Mouse (Mus musculus): ENCODE results near the gene Myo1a.
A peak's percentile ranks its signal among the peaks of the same experiment; 100 is the strongest.
"Not testable (repeated sequence)": the region's sequence is repeated elsewhere in the genome, so short reads cannot be mapped to it uniquely, and the experiment has no call there.

Gene Myo1a

DNA sequence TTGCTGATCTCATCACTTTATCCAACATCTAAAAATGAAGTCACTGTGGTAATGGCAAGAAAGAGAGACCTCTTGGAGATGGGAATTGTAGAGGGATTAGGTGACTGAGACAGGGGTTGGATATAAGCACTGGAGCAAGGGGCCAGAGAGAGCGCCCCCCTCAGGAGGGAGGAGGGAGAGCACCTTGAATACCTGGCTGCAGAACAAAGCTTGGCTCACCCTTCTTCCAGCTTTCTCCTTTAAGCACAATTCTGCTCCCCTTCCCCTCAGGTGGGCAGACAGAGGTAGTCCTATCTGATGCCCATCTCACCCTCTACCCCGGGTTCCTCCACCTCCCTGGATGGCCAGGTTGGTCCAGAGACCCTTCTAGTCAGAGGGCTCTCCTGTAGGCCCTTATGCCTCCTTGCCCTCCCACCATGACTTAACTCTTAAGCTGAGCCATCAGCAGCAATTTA, at the start of gene Myo1a:
TSS of gene Myo1a (plus strand) at position 405 of the 455 bp plus-strand sequence.
- DNase-seq (ENCODE audit: low read depth, low spot score): peak; percentile 44

DNA sequence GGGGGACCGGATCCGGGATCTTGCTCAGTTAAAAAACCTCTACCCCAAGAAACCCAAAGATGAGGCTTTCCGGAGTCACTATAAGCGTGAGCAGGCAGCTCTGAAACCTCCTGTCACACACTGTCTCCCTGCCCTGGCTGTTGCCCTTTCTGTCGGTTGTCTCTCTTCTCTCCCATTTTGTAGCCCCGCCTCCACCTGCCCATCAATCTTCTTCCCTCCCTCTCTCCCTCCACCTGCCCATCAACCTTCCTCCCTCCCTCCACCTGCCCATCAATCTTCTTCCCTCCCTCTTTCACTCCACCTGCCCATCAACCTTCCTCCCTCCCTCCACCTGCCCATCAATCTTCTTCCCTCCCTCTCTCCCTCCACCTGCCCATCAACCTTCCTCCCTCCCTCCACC, 47.4 kb upstream of the Myo1a start:
- DNase-seq (ENCODE audit: low read depth, low spot score): not testable (repeated sequence)

DNA sequence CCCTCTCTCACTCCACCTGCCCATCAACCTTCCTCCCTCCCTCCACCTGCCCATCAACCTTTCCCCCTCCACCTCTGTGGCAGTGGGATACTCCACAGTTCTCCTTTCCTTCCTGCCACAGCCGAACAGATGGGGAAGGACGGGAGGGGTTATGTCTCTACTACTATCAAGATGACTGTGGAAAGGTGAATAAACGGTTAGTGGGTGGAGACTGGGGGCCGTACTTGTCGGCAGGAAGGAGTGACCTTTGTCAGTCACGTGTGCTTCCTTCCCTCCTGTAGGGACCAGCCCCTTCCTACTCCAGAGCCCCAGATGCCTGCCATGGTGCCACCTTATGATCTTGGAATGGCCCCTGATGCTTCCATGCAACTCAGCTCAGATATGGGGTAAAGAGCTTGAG, 46.9 kb upstream of the Myo1a start:
- DNase-seq (ENCODE audit: low read depth, low spot score): peak; percentile 88

DNA sequence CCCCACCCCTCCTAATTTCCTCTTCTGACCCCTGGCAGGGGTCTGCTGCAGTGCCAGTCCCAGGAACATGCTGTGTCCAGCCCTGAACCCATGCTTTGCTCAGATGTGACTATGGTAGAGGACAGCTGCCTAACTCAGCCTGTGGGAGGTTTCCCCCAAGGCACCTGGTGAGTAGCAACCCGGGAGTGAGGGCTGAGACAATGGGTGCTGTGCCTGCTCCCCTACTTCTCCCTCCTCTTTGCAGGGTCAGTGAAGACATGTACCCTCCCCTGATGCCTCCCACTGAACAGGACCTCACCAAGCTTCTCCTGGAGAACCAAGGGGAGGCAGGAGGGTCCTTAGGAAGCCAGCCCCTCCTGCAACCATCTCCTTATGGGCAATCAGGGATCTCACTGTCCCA, 45.4 kb upstream of the Myo1a start:
- no peak for DNase-seq (ENCODE audit: low read depth, low spot score)

GRCm38 (mm10) chr10:127661291-127661914, 43.6 kb upstream of the Myo1a start:
- no peak for DNase-seq (ENCODE audit: low read depth, low spot score)

DNA sequence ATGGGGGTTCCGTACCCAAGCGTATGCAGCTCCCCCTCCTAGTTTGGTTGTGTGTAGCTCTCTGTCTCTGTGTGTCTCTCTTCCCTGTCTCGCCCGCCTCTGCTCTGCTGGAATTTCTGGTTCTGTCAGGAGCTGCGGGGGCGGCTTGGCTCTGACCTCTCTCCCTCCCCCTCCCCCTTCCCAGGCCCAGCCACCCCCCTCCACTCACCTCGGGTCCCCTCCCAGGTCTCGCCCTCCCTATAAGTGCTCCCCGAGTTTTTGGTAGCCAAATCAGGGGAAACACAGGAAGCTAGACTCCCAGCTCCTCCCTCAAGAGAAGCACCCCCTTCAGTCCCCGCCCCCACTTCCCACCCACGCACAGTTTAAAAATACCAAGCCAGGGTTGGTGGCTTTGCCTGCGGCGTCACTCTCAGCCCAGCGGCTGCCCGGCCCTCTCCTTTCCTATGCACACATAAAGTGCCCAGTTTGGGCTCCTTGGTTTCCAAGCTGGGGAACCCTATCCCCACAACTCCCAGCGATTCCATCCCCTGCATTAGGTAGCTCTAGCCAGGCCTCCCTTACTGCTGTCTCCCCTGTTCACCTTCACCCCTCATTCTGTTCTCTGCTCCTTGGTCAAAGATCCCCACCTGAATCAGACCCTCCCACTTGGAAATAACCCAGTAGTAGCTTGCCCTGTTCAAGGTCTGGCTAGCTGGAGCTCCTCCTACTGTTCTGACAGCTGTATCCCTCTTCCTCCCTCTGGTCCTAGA, 42.9 kb upstream of the Myo1a start:
- peak; percentile 60 for DNase-seq (ENCODE audit: low read depth, low spot score)

- DNase-seq (ENCODE audit: low read depth, low spot score): no peak
Observed at GRCm38 (mm10) chr10:127662666-127663253, 42.2 kb upstream of the Myo1a start.

DNA sequence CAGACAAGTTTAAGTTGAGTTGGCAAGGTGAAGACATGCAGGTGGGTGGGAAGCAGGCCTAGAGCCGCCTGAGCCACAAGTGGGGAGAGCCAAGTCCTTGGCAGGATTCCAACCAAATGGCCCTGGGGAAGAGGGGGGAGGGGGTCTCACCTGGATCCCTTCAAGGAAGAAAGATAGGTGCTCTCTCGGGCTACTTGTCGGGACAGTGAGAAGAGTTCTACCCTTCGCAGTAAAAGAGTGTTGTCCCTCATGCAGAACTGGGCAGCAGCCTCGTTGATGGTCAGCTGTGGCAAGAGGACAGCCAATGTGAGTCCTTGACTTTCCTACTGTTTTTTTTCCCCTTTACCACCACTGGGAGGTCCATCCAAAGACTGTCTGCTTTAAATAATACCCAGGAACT, 41.4 kb upstream of the Myo1a start:
- no peak for DNase-seq (ENCODE audit: low read depth, low spot score)

GRCm38 (mm10) chr10:127664166-127664565, 40.8 kb upstream of the Myo1a start:
- DNase-seq (ENCODE audit: low read depth, low spot score): no peak

GRCm38 (mm10) chr10:127664891-127665290, 40.1 kb upstream of the Myo1a start:
- no peak for DNase-seq (ENCODE audit: low read depth, low spot score)

GRCm38 (mm10) chr10:127665366-127666181, 39.4 kb upstream of the Myo1a start:
- DNase-seq (ENCODE audit: low read depth, low spot score): peak; percentile 38

DNA sequence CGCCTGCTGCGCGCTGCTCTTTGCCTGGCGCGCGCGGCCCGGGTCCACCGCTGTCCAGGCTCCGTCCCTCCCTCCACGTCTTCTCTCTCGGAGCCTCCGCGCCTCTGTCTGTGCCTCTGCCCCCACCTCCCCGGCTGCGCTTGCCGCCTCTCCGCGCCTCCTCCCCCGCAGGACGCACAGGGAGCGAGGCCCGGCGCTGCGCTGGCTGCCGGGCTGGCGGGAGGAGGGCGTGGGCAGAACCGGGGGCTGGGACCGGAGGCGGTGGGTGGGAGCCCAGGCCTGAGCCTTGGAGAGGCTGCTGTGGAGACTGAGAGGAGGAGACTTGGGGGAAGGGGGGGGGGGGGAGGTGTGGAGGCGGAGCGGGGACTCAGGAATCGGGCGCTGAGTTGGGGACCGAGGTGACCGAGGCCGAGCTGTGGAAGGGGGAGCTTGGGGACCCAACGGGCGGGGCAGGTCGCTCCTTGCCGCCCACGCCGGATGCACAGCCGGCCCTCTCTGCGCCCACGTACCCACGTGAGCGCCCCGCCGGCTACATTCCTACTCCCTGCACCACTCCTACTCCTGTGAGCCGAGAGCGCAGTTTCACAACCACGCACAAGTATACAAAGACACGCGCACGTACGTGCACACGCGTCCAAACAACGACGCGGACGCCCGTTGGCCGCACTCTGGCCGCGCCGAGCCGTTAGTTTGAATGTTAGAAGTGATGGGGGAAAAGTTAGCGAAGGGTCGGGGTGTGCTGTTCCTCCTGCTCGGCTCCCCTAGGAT, 38.3 kb upstream of the Myo1a start, which contains the start of gene Nemp1:
TSS of gene Nemp1 (plus strand) at position 401 of the 768 bp plus-strand sequence.
- peak; percentile 90 for DNase-seq (ENCODE audit: low read depth, low spot score)

DNA sequence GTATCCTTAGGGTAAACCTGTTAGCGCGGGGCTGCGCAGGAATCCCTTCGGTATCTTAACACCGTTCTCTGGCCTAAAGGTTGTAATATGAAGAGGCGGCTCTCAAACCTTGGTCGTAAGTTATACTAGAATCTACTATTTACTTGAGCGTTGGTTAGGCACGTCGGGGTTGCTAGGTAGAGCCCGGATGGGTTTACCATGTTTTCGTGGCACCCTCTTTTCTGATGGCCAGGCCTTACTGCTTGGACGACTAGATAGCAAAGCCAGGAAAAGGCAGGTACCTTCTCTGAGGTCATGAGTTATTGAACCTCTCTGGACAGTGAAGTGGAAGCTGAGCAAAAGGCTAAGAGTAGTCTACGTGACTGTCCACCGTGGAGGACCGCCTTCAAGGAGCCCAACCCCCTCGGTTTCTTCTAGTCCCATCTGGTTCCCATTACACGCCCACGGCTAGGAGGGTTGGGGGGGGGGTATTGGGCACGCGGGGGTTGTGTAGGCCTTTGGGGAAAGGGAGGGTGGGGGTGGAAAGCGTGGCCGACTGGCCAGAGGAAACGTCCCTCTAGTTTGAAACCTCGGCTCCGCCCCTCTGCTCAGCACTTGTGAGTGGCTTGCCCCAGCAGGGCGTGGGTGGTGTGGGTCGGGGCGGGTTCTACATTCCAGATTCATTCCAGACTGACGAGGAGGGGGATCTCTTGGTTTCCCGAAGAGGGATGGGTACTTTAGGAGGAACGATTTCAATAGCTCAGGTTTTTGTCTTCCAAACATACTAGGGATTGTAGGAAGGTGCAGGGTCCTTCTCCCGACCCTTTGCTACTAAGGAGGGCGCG, 37.5 kb upstream of the Myo1a start:
- peak; percentile 97 for DNase-seq (ENCODE audit: low read depth, low spot score)

DNA sequence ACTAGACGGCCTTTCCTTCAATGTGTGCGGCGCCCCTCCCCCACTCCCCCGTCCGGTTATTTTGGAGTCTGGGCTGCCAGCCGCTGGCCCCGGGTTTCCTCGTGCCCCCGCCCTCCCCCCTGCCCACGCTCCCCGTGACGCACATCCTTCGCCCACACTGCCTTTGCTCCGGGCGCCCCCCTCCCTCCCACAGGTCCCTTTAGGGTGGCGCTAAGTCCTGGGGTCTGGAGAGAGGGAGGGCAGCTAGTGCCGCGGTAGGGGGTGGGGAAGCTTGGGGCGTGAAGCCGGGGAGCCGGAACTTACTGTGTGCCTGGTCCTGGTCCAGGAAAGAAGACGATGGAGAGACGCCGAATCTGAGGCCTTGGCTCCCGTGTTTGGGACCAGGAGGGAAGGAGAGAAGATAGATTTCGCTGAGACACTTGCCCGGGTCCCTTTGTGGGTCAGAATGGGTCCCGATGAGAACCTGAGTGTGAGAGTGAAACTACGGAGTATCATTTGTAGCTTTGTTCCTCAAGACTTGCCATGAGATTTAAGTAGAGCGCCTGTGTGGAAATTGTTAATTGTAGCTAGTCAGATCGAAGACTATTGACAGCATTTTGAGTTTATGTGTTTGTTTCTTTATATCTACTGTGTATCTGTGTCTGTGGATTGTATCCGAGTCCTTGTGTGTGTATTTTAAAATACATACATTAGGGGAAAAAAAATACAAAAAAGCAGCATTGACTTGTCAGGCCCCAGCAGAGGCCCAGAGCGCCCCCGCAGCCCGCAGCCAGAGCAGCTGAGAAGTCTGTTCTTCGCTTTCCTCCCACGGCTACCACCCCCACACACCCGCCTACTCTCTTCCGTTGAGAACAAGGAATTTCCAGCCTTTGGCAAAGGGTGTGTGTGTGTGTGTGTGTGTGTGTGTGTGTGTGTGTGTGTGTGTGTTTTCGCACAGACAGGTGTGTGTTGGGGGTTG, 36.6 kb upstream of the Myo1a start, which contains the start of gene Nab2:
TSS of gene Nab2 (minus strand) at position 476 of the 958 bp plus-strand sequence.
- peak; percentile 56 for DNase-seq (ENCODE audit: low read depth, low spot score)

DNA sequence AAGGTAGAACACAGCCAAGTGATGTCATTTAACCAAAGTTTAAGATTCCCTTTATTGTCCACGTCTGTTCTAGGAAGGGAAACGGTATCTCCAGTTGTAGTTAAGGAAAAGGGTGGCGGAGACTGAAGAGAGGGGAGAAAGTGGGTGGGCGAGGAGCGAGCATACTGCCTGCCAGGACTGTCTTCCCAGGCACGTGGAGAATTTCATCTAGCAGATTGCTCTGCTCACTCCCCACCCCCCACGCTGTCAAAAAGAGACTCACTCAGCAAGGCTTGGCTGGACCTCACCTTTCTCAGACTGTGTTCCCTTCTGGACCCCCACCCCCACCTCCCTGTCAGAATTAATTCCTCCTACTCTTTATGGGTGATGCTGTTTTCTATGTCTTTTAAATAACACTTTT, 35.8 kb upstream of the Myo1a start:
- peak; percentile 30 for DNase-seq (ENCODE audit: low read depth, low spot score)

DNA sequence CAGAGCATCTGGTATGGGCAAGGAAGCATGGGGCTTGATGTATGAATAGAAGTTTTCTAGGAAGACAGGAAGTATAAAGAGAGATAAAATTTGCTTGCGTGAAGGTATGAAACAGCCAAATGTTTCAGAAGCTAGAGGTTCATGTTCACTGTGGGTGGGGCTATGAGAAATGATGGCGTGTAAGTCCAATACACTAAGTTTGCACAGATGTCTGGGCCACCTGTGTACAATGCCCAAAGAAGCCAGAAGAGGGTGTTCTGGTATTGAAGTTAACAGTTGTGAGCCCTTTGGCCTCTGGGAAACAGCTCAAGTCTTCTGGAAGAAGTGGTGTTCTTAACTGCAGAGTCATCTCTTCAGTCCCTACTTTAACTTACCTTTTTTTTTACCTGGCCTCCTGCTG, 34.8 kb upstream of the Myo1a start:
- peak; percentile 48 for DNase-seq (ENCODE audit: low read depth, low spot score)

DNA sequence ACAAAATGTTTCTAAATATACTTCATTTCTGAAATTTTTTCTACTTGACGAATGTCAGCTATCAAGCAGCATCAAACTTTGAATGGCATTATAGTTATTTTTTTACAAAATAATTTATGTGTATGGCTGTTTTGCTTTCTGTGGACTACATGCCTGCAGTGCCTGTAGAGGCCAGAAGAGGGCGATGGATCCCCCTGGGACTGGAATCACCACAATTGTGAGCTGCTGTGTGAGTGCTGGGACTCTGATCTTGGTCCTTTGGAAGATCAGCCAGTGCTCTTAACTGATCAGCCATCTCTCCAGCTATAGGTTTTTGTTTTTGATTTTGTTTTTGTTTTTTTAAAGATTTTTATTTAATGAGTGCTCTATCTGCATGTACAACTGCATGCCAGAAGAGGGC, 33.7 kb upstream of the Myo1a start:
- peak; percentile 73 for DNase-seq (ENCODE audit: low read depth, low spot score)

- DNase-seq (ENCODE audit: low read depth, low spot score): no peak
Observed at GRCm38 (mm10) chr10:127674046-127674655, 30.8 kb upstream of the Myo1a start.
